Mouse (Mus musculus) midbrain, embryonic 13.5 days (tissue): ENCODE data around the gene Trmt10a. TPM values are rescaled to one million over a fixed set of nuclear protein-coding genes. Genes with fewer than 3 reads are reported as not detected.

Experiments used
- ATAC-seq: fragments of 200-750 bp; cut with Nextera tagmentation; 2 replicates; pipeline ENCODE4 v1.8.0; 2017; ENCODE audit warnings: mild to moderate bottlenecking, moderate TSS enrichment, moderate library complexity
- H3K27ac ChIP-seq: fragments of 300-500 bp; sonication (generic); 2 replicates; pipeline ENCODE4 v1.5.1; 2015; ENCODE audit warnings: inconsistent platforms, mild to moderate bottlenecking, moderate library complexity
- H3K27me3 ChIP-seq: fragments of 300-500 bp; sonication (generic); 2 replicates; pipeline ENCODE4 v1.6.1; 2015; ENCODE audit warnings: mild to moderate bottlenecking, inconsistent platforms
- H3K36me3 ChIP-seq: fragments of 300-500 bp; sonication (generic); 2 replicates; pipeline ENCODE4 v1.6.1; 2015; ENCODE audit warnings: mild to moderate bottlenecking, inconsistent platforms
- H3K4me1 ChIP-seq: fragments of 300-500 bp; sonication (generic); replicated peaks from 2 replicates; pipeline ENCODE4 v1.6.1; 2015; ENCODE audit warnings: inconsistent platforms
- H3K4me2 ChIP-seq: fragments of 300-500 bp; sonication (generic); replicated peaks from 2 replicates; pipeline ENCODE4 v1.6.1; 2015; ENCODE audit warnings: moderate library complexity, mild to moderate bottlenecking, inconsistent platforms
- H3K4me3 ChIP-seq: fragments of 300-500 bp; sonication (generic); replicated peaks from 2 replicates; pipeline ENCODE4 v1.5.1; 2015; ENCODE audit warnings: mild to moderate bottlenecking, inconsistent platforms
- H3K9ac ChIP-seq: fragments of 300-500 bp; sonication (generic); replicated peaks from 2 replicates; pipeline ENCODE4 v1.6.1; 2015; ENCODE audit warnings: mild to moderate bottlenecking, inconsistent platforms
- H3K9me3 ChIP-seq: fragments of 300-500 bp; sonication (generic); 2 replicates; pipeline ENCODE4 v1.6.1; 2016; ENCODE audit warnings: mild to moderate bottlenecking, inconsistent platforms
- WGBS: fragments of 180-500 bp; shearing (Covaris S2); methylation state at CpG from one replicate; pipeline ENCODE4 v1.1.7; 2015; 5-methylcytosine and 5-hydroxymethylcytosine counted together
- polyA plus RNA-seq: library from polyadenylated mRNA; unstranded; fragments of >200 nt; fragmentation: Nextera tagmentation; extraction: Ambion mirVana; gene quantifications from 2 replicates; pipeline ENCODE4 v1.2.1, GENCODE M21; 2015

Trmt10a gene
- 8.9 and 9.3 TPM in 2 replicates for polyA plus RNA-seq

GRCm38 (mm10) chr3:138143315-138144059 is at the start of gene Trmt10a:
Gene Trmt10a (plus strand): TSS chr3:138143448.
- peak within 1 kb of the TSS; percentile 78 for H3K9ac ChIP-seq
- H3K36me3 ChIP-seq: no peaks in the 10 kb centered on the region
- H3K27ac ChIP-seq: peak within 1 kb of the TSS; percentile 98
- ATAC-seq: peak; percentile 98
- WGBS: under 1% methylated on average over 70 of the region's 70 CpGs
- H3K4me1 ChIP-seq: peaks cover 7% of the 10 kb centered on the region
- H3K9me3 ChIP-seq: no peaks in the 10 kb centered on the region
- H3K4me2 ChIP-seq: peak within 1 kb of the TSS; percentile 66
- H3K4me3 ChIP-seq: peak within 1 kb of the TSS; percentile 58
- H3K27me3 ChIP-seq: no peaks in the 10 kb centered on the region

GRCm38 (mm10) chr3:138095301-138095700 is 47.9 kb upstream of the Trmt10a start:
- no peak overlapping the region for H3K9ac ChIP-seq
- no peak overlapping the region for H3K4me3 ChIP-seq
- no peaks in the 10 kb centered on the region for H3K9me3 ChIP-seq
- WGBS: 85% methylated on average over 3 of the region's 3 CpGs
- no peak overlapping the region for H3K27ac ChIP-seq
- no peak for ATAC-seq
- no peaks in the 10 kb centered on the region for H3K27me3 ChIP-seq
- peaks cover 8% of the 10 kb centered on the region for H3K4me1 ChIP-seq
- peaks cover 6% of the 10 kb centered on the region; the same call in 1 of the 2 replicates for H3K36me3 ChIP-seq
- no peak overlapping the region for H3K4me2 ChIP-seq

GRCm38 (mm10) chr3:138095718-138096117 is 47.5 kb upstream of the Trmt10a start:
- Histone ChIP-seq H3K36me3 (peaks cover 6% of the 10 kb centered on the region; the same call in 1 of the 2 replicates), H3K4me1 (peaks cover 8% of the 10 kb centered on the region), H3K9me3 (no peaks in the 10 kb centered on the region), H3K9ac (no peak overlapping the region), H3K4me3 (no peak overlapping the region), H3K27me3 (no peaks in the 10 kb centered on the region), H3K4me2 (no peak overlapping the region), H3K27ac (no peak overlapping the region)
- WGBS: 77% methylated on average over 10 of the region's 10 CpGs
- peak; percentile 66 for ATAC-seq

GRCm38 (mm10) chr3:138096263-138097028 is 46.8 kb upstream of the Trmt10a start:
- no peaks in the 10 kb centered on the region for H3K9me3 ChIP-seq
- H3K36me3 ChIP-seq: peaks cover 6% of the 10 kb centered on the region; the same call in 1 of the 2 replicates
- no peak overlapping the region for H3K4me3 ChIP-seq
- peaks cover 8% of the 10 kb centered on the region for H3K4me1 ChIP-seq
- no peaks in the 10 kb centered on the region for H3K27me3 ChIP-seq
- WGBS: 87% methylated on average over 19 of the region's 19 CpGs
- no peak overlapping the region for H3K9ac ChIP-seq
- ATAC-seq: peak; percentile 22; the same call in 1 of the 2 replicates
- no peak overlapping the region for H3K27ac ChIP-seq
- no peak overlapping the region for H3K4me2 ChIP-seq

- Histone ChIP-seq H3K36me3 (peaks cover 6% of the 10 kb centered on the region; the same call in 1 of the 2 replicates), H3K4me3 (no peak overlapping the region), H3K4me2 (no peak overlapping the region), H3K9ac (no peak overlapping the region), H3K4me1 (peaks cover 8% of the 10 kb centered on the region), H3K9me3 (no peaks in the 10 kb centered on the region), H3K27me3 (no peaks in the 10 kb centered on the region), H3K27ac (no peak overlapping the region)
- ATAC-seq: no peak
- WGBS: 61% methylated on average over 1 of the region's 1 CpGs
Observed at GRCm38 (mm10) chr3:138097718-138098117, 45.5 kb upstream of the Trmt10a start.

GRCm38 (mm10) chr3:138101936-138102335 is 41.3 kb upstream of the Trmt10a start:
- no peak overlapping the region for H3K4me2 ChIP-seq
- H3K4me1 ChIP-seq: peaks cover 8% of the 10 kb centered on the region
- H3K36me3 ChIP-seq: no peaks in the 10 kb centered on the region
- H3K4me3 ChIP-seq: no peak overlapping the region
- H3K27me3 ChIP-seq: no peaks in the 10 kb centered on the region
- H3K9ac ChIP-seq: no peak overlapping the region
- no peak overlapping the region for H3K27ac ChIP-seq
- no peak for ATAC-seq
- no peaks in the 10 kb centered on the region for H3K9me3 ChIP-seq
- WGBS: 83% methylated on average over 4 of the region's 4 CpGs

GRCm38 (mm10) chr3:138103690-138104089 is 39.6 kb upstream of the Trmt10a start:
- Histone ChIP-seq H3K4me1 (no peaks in the 10 kb centered on the region), H3K9me3 (no peaks in the 10 kb centered on the region), H3K4me2 (no peak overlapping the region), H3K4me3 (no peak overlapping the region), H3K9ac (no peak overlapping the region), H3K27me3 (no peaks in the 10 kb centered on the region), H3K36me3 (no peaks in the 10 kb centered on the region), H3K27ac (no peak overlapping the region)
- WGBS: 93% methylated on average over 4 of the region's 4 CpGs
- no peak for ATAC-seq

GRCm38 (mm10) chr3:138105056-138105455 is 38.2 kb upstream of the Trmt10a start:
- Histone ChIP-seq H3K4me1 (no peaks in the 10 kb centered on the region), H3K27me3 (no peaks in the 10 kb centered on the region), H3K36me3 (no peaks in the 10 kb centered on the region), H3K9me3 (no peaks in the 10 kb centered on the region), H3K4me3 (no peak overlapping the region), H3K27ac (no peak overlapping the region), H3K4me2 (no peak overlapping the region), H3K9ac (no peak overlapping the region)
- 69% methylated on average over 5 of the region's 5 CpGs for WGBS
- no peak for ATAC-seq

GRCm38 (mm10) chr3:138106887-138107286 is 36.4 kb upstream of the Trmt10a start:
- no peaks in the 10 kb centered on the region for H3K9me3 ChIP-seq
- H3K36me3 ChIP-seq: peaks cover 3% of the 10 kb centered on the region; the same call in 1 of the 2 replicates
- H3K27ac ChIP-seq: no peak overlapping the region
- H3K4me3 ChIP-seq: no peak overlapping the region
- no peak for ATAC-seq
- no peak overlapping the region for H3K4me2 ChIP-seq
- H3K9ac ChIP-seq: no peak overlapping the region
- H3K27me3 ChIP-seq: no peaks in the 10 kb centered on the region
- no peaks in the 10 kb centered on the region for H3K4me1 ChIP-seq
- 95% methylated on average over 10 of the region's 10 CpGs for WGBS

GRCm38 (mm10) chr3:138110910-138111782 is 32.1 kb upstream of the Trmt10a start:
- no peaks in the 10 kb centered on the region for H3K9me3 ChIP-seq
- peaks cover 3% of the 10 kb centered on the region; the same call in 1 of the 2 replicates for H3K36me3 ChIP-seq
- H3K27ac ChIP-seq: no peak overlapping the region
- peak; percentile 50 for ATAC-seq
- H3K4me2 ChIP-seq: no peak overlapping the region
- H3K4me3 ChIP-seq: no peak overlapping the region
- no peaks in the 10 kb centered on the region for H3K27me3 ChIP-seq
- WGBS: 91% methylated on average over 19 of the region's 19 CpGs
- no peaks in the 10 kb centered on the region for H3K4me1 ChIP-seq
- no peak overlapping the region for H3K9ac ChIP-seq

GRCm38 (mm10) chr3:138114106-138114505 is 29.1 kb upstream of the Trmt10a start:
- Histone ChIP-seq H3K27ac (no peak overlapping the region), H3K4me1 (no peaks in the 10 kb centered on the region), H3K36me3 (peaks cover 3% of the 10 kb centered on the region; the same call in 1 of the 2 replicates), H3K4me2 (no peak overlapping the region), H3K4me3 (no peak overlapping the region), H3K27me3 (no peaks in the 10 kb centered on the region), H3K9me3 (no peaks in the 10 kb centered on the region), H3K9ac (no peak overlapping the region)
- no peak for ATAC-seq
- WGBS: 90% methylated on average over 17 of the region's 17 CpGs
